Mouse (Mus musculus): ENCODE measurements around the gene Cfap157. TPM values are rescaled to one million over a fixed set of nuclear protein-coding genes. Genes with fewer than 3 reads are reported as not detected.

Cfap157 gene
- polyA plus RNA-seq, 1 experiment from 2014 or later: 0.10 TPM

GRCm38 (mm10) chr2:32749082-32749481 is 35.1 kb downstream of the Cfap157 start:
- Histone ChIP-seq H3K4me3 (replicated peaks; ENCODE audit: low read length) (no peak overlapping the region), H3K9ac (ENCODE audit: low read length) (no peak overlapping the region), H3K4me1 (ENCODE audit: control insufficient read depth, insufficient read depth, low read length) (0 out of 2 replicates have a peak, but pooled peaks cover 6% of the 10 kb centered on the region), H3K36me3 (ENCODE audit: control insufficient read depth, insufficient read depth, low read length) (no peaks in the 10 kb centered on the region), H3K27me3 (ENCODE audit: control insufficient read depth, insufficient read depth, low read length) (no peaks in the 10 kb centered on the region), H3K4me2 (ENCODE audit: low read depth, low read length) (no peak overlapping the region), H3K27ac (ENCODE audit: low read length) (no peak overlapping the region), H3K9me3 (replicated peaks; ENCODE audit: control insufficient read depth, low read length) (no peaks in the 10 kb centered on the region)
- WGBS: 90% methylated on average over 16 of the region's 16 CpGs
- ATAC-seq (ENCODE audit: insufficient read depth, low FRiP score): no peak

GRCm38 (mm10) chr2:32744272-32744982 is 39.8 kb downstream of the Cfap157 start:
- H3K4me3 ChIP-seq (replicated peaks; ENCODE audit: low read length): no peak overlapping the region
- H3K4me1 ChIP-seq (ENCODE audit: control insufficient read depth, insufficient read depth, low read length): peaks cover 16% of the 10 kb centered on the region
- H3K9me3 ChIP-seq (replicated peaks; ENCODE audit: control insufficient read depth, low read length): no peaks in the 10 kb centered on the region
- peaks cover 7% of the 10 kb centered on the region; the same call in 1 of the 2 replicates for H3K27me3 ChIP-seq (ENCODE audit: control insufficient read depth, insufficient read depth, low read length)
- no peak for ATAC-seq (ENCODE audit: insufficient read depth, low FRiP score)
- H3K36me3 ChIP-seq (ENCODE audit: control insufficient read depth, insufficient read depth, low read length): no peaks in the 10 kb centered on the region
- WGBS: 66% methylated on average over 15 of the region's 15 CpGs
- no peak overlapping the region for H3K27ac ChIP-seq (ENCODE audit: low read length)
- no peak overlapping the region for H3K9ac ChIP-seq (ENCODE audit: low read length)
- no peak overlapping the region for H3K4me2 ChIP-seq (ENCODE audit: low read depth, low read length)

DNA sequence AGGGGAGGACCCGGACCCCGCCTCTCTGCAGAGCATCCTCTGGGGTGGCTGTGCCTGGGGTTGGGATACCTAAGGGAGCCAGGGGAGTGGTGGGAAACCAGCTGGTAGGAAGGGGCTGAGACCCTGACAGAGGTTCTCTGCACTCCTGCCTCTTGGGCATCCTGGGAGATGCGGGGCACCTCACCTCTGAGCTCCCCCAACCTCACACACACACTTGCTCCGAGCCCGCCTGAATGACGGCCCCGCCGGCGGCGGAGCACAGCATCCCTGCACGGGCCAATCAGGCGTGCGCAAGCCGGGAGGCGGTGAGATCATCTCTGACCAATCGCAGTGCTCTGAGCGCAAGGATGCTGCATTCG is 42.1 kb downstream of the Cfap157 start:
- ATAC-seq (ENCODE audit: insufficient read depth, low FRiP score): peak; percentile 30
- no peak overlapping the region for H3K9ac ChIP-seq (ENCODE audit: low read length)
- no peaks in the 10 kb centered on the region for H3K9me3 ChIP-seq (replicated peaks; ENCODE audit: control insufficient read depth, low read length)
- peaks cover 16% of the 10 kb centered on the region for H3K4me1 ChIP-seq (ENCODE audit: control insufficient read depth, insufficient read depth, low read length)
- H3K27me3 ChIP-seq (ENCODE audit: control insufficient read depth, insufficient read depth, low read length): peaks cover 7% of the 10 kb centered on the region; the same call in 1 of the 2 replicates
- H3K4me2 ChIP-seq (ENCODE audit: low read depth, low read length): peak overlapping the region; percentile 91
- H3K36me3 ChIP-seq (ENCODE audit: control insufficient read depth, insufficient read depth, low read length): no peaks in the 10 kb centered on the region
- H3K4me3 ChIP-seq (replicated peaks; ENCODE audit: low read length): peak overlapping the region; percentile 52
- 16% methylated on average over 18 of the region's 18 CpGs for WGBS
- H3K27ac ChIP-seq (ENCODE audit: low read length): no peak overlapping the region

DNA sequence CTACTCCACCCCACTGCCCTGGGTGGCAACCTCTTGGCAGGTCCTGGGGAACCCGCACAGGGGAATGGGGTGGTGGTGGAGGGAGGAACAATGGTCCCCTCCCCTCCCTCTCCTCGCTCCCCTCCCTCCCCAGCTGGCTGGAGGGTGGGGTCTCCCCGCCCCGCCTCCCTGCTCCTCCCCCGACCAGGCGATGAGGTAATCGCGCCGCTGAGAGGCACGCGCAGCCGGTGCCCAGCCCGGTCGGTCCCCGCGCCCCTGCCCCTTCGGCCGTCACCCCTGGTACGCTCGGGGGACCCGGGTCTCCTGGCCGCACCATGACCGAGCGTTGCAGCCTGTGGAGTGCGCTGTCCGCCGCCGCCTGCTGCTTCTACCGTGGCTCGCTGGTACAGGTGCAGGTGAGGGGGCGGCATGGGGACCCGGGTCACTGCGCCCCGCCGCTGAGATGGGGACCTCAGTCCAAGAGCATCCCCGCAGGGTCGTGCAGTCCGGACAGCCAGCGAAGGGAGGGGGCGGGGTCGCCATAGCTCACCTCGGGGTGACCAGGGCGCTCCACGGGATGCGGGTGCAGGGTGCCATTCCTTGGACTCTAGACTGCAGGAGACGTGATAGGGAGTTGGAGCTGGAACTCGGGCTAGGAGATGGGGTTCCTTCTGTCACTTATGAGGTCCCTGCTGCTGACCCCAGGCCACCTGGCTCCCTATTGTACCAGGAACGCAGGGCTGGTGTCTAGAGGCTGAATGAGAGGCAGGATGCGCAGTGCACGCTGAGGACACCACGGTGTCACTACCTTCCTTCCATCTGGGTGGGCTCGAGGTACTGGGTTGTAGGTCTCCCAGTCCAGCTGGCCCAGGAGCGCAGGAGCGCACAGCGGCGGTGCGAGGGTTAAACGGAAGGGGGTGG is 42.7 kb downstream of the Cfap157 start:
- Histone ChIP-seq H3K4me1 (ENCODE audit: control insufficient read depth, insufficient read depth, low read length) (peaks cover 16% of the 10 kb centered on the region), H3K36me3 (ENCODE audit: control insufficient read depth, insufficient read depth, low read length) (no peaks in the 10 kb centered on the region), H3K4me2 (ENCODE audit: low read depth, low read length) (peak overlapping the region; percentile 91), H3K4me3 (replicated peaks; ENCODE audit: low read length) (peak overlapping the region; percentile 52), H3K27me3 (ENCODE audit: control insufficient read depth, insufficient read depth, low read length) (peaks cover 7% of the 10 kb centered on the region; the same call in 1 of the 2 replicates), H3K27ac (ENCODE audit: low read length) (no peak overlapping the region), H3K9me3 (replicated peaks; ENCODE audit: control insufficient read depth, low read length) (no peaks in the 10 kb centered on the region), H3K9ac (ENCODE audit: low read length) (peak overlapping the region; percentile 68)
- peak; percentile 37; the same call in 1 of the 2 replicates for ATAC-seq (ENCODE audit: insufficient read depth, low FRiP score)
- 10% methylated on average over 56 of the region's 58 CpGs for WGBS

DNA sequence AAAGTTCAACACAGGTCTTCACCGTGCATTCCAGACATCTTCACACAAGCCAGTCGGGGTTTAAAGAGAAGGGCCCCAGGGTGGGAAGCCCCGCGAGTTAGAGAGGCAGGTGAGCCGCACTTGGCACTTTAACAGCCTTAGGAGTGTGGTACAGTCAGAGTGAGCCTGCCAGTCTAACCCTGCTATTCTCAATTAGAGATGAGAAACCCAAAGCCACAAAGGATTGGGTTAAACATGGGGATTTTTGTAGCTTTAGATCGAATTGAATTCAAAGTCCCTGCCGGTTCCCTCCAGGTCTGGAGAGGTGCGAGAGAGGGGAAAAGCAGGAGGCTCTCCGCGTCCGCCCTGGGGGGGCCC is 43.3 kb downstream of the Cfap157 start, which contains the start of gene 6330409D20Rik:
TSS of gene 6330409D20Rik (minus strand) at position 101 of the 357 bp plus-strand sequence.
- H3K27me3 ChIP-seq (ENCODE audit: control insufficient read depth, insufficient read depth, low read length): peaks cover 7% of the 10 kb centered on the region; the same call in 1 of the 2 replicates
- no peak within 1 kb of the TSS for H3K27ac ChIP-seq (ENCODE audit: low read length)
- no peaks in the 10 kb centered on the region for H3K36me3 ChIP-seq (ENCODE audit: control insufficient read depth, insufficient read depth, low read length)
- H3K4me1 ChIP-seq (ENCODE audit: control insufficient read depth, insufficient read depth, low read length): peaks cover 16% of the 10 kb centered on the region
- peak within 1 kb of the TSS; percentile 68 for H3K9ac ChIP-seq (ENCODE audit: low read length)
- H3K9me3 ChIP-seq (replicated peaks; ENCODE audit: control insufficient read depth, low read length): no peaks in the 10 kb centered on the region
- peak within 1 kb of the TSS; percentile 91 for H3K4me2 ChIP-seq (ENCODE audit: low read depth, low read length)
- ATAC-seq (ENCODE audit: insufficient read depth, low FRiP score): no peak
- WGBS: 11% methylated on average over 10 of the region's 11 CpGs
- peak within 1 kb of the TSS; percentile 52 for H3K4me3 ChIP-seq (replicated peaks; ENCODE audit: low read length)

GRCm38 (mm10) chr2:32739311-32739710 is 44.9 kb downstream of the Cfap157 start:
- H3K36me3 ChIP-seq (ENCODE audit: control insufficient read depth, insufficient read depth, low read length): no peaks in the 10 kb centered on the region
- no peak overlapping the region for H3K4me2 ChIP-seq (ENCODE audit: low read depth, low read length)
- 68% methylated on average over 4 of the region's 4 CpGs for WGBS
- no peak overlapping the region for H3K9ac ChIP-seq (ENCODE audit: low read length)
- no peak overlapping the region for H3K4me3 ChIP-seq (replicated peaks; ENCODE audit: low read length)
- H3K9me3 ChIP-seq (replicated peaks; ENCODE audit: control insufficient read depth, low read length): no peaks in the 10 kb centered on the region
- H3K27me3 ChIP-seq (ENCODE audit: control insufficient read depth, insufficient read depth, low read length): peaks cover 7% of the 10 kb centered on the region; the same call in 1 of the 2 replicates
- H3K4me1 ChIP-seq (ENCODE audit: control insufficient read depth, insufficient read depth, low read length): peaks cover 26% of the 10 kb centered on the region
- ATAC-seq (ENCODE audit: insufficient read depth, low FRiP score): no peak
- H3K27ac ChIP-seq (ENCODE audit: low read length): no peak overlapping the region

DNA sequence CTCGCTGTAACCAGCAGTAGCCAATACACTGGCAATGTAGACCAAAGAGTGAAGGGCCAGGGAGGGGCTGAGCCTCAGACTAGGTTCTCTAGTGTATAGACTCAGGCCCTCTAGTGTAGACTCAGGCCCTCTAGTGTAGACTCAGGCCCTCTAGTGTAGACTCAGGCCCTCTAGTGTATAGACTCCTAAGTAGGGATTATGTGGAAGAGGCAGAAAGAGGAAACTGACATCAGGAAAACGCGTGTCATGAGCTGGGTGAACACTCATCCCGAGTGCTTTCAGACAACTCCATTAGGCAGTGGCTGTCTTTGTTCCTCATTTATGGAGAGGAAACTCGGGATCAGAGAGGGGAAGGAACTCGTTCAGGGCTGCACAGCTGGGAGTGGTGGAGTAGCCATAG is 47.2 kb downstream of the Cfap157 start:
- Histone ChIP-seq H3K27me3 (ENCODE audit: control insufficient read depth, insufficient read depth, low read length) (no peaks in the 10 kb centered on the region; the same call in 1 of the 2 replicates), H3K27ac (ENCODE audit: low read length) (no peak overlapping the region), H3K9me3 (replicated peaks; ENCODE audit: control insufficient read depth, low read length) (no peaks in the 10 kb centered on the region), H3K36me3 (ENCODE audit: control insufficient read depth, insufficient read depth, low read length) (no peaks in the 10 kb centered on the region), H3K4me1 (ENCODE audit: control insufficient read depth, insufficient read depth, low read length) (peaks cover 24% of the 10 kb centered on the region), H3K9ac (ENCODE audit: low read length) (no peak overlapping the region), H3K4me2 (ENCODE audit: low read depth, low read length) (no peak overlapping the region), H3K4me3 (replicated peaks; ENCODE audit: low read length) (no peak overlapping the region)
- WGBS: 61% methylated on average over 6 of the region's 6 CpGs
- ATAC-seq (ENCODE audit: insufficient read depth, low FRiP score): no peak

- no peak for ATAC-seq (ENCODE audit: insufficient read depth, low FRiP score)
- Histone ChIP-seq H3K9me3 (replicated peaks; ENCODE audit: control insufficient read depth, low read length) (no peaks in the 10 kb centered on the region), H3K27ac (ENCODE audit: low read length) (no peak overlapping the region), H3K4me1 (ENCODE audit: control insufficient read depth, insufficient read depth, low read length) (peaks cover 23% of the 10 kb centered on the region), H3K4me2 (ENCODE audit: low read depth, low read length) (no peak overlapping the region), H3K36me3 (ENCODE audit: control insufficient read depth, insufficient read depth, low read length) (no peaks in the 10 kb centered on the region), H3K9ac (ENCODE audit: low read length) (no peak overlapping the region), H3K27me3 (ENCODE audit: control insufficient read depth, insufficient read depth, low read length) (no peaks in the 10 kb centered on the region), H3K4me3 (replicated peaks; ENCODE audit: low read length) (no peak overlapping the region)
- WGBS: 50% methylated on average over 3 of the region's 3 CpGs
These were observed 47.9 kb downstream of the Cfap157 start for GRCm38 (mm10) chr2:32736306-32736829.

DNA sequence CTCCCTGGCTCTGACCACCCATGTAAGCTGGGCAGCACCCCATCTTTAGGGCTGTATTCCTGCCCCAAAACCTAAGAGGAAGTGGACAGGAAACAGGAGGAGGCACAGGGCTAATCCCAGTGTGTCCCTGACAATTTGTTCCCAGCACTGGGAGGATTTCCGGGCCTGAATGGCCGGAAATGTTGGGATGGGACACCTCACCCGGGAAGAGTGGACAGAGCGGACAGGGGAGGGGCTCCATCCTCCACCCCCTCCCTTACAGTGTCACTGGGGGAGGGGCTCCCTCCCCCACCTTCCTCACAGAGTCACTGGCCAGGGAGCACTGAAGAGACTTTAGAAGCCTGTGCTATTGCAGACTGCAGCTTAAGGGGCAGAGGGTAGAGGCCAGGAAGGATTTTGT is 49.3 kb downstream of the Cfap157 start:
- no peaks in the 10 kb centered on the region for H3K36me3 ChIP-seq (ENCODE audit: control insufficient read depth, insufficient read depth, low read length)
- H3K9me3 ChIP-seq (replicated peaks; ENCODE audit: control insufficient read depth, low read length): no peaks in the 10 kb centered on the region
- peak overlapping the region; percentile 58; the same call in 1 of the 2 replicates for H3K27ac ChIP-seq (ENCODE audit: low read length)
- ATAC-seq (ENCODE audit: insufficient read depth, low FRiP score): no peak; the same call in 1 of the 2 replicates
- 49% methylated on average over 4 of the region's 4 CpGs for WGBS
- no peaks in the 10 kb centered on the region for H3K27me3 ChIP-seq (ENCODE audit: control insufficient read depth, insufficient read depth, low read length)
- no peak overlapping the region for H3K9ac ChIP-seq (ENCODE audit: low read length)
- no peak overlapping the region for H3K4me3 ChIP-seq (replicated peaks; ENCODE audit: low read length)
- H3K4me1 ChIP-seq (ENCODE audit: control insufficient read depth, insufficient read depth, low read length): peaks cover 26% of the 10 kb centered on the region
- no peak overlapping the region for H3K4me2 ChIP-seq (ENCODE audit: low read depth, low read length)
